Mouse (Mus musculus): Measurements from ENCODE around the gene Btg1.

DNA sequence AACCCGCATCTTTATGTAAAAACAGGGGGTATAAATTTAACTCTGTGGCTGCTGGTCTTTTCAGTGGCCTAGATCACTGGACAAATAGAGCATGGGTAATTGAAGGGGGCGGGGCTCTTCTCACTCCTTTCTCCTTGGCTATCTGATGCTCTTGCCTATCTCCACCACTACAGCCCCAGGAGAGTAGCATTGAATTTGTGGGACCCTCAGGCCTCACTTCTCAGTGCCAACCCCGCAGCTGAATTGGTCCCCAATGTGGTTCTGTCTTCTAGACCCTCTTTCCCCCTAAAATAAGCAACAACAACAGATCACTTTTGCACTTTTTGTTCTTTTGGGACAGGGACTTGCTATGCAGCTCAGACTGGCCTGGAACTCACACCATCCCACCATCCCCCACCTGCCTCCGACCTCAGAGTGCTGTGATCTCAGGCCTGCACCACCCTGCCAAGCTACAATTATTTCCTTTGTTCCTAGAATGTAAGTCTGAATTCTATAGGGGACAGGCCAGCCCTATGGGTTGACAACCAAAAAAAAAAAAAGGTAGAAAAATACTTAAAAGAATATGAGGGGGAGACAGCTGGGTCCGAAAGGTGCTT is 30.2 kb downstream of the Btg1 start:
- TF ChIP-seq CTCF (IDR thresholded peaks at IDR 0.05; ENCODE audit: insufficient read depth, low read length) (no peak), POLR2A (IDR thresholded peaks at IDR 0.05; ENCODE audit: borderline replicate concordance, extremely low read depth, low read depth, low read length) (no peak)
